Mouse (Mus musculus) 416B (cell line): ENCODE results near the gene Rgs1.
A peak's percentile ranks its signal among the peaks of the same experiment; 100 is the strongest.

Experiments used
- DNase-seq: peaks from one replicate; pipeline ENCODE4 v3.0.0; 2011; ENCODE audit warnings: low read depth

Gene Rgs1

GRCm38 (mm10) chr1:144248923-144249322 is at the start of gene Rgs1:
Rgs1 (minus strand) TSS chr1:144249242.
- peak; percentile 98 for DNase-seq

- peak; percentile 87 for DNase-seq
These were observed 34.3 kb upstream of the Rgs1 start for GRCm38 (mm10) chr1:144283020-144284014.

GRCm38 (mm10) chr1:144280056-144280455 is 31.0 kb upstream of the Rgs1 start:
- DNase-seq: no peak

GRCm38 (mm10) chr1:144272991-144273390 is 23.9 kb upstream of the Rgs1 start:
- DNase-seq: no peak

GRCm38 (mm10) chr1:144269112-144269511 is 20.1 kb upstream of the Rgs1 start:
- DNase-seq: no peak

GRCm38 (mm10) chr1:144267471-144268470 is 18.7 kb upstream of the Rgs1 start:
- peak; percentile 55 for DNase-seq

- DNase-seq: no peak
These were observed 15.0 kb upstream of the Rgs1 start for GRCm38 (mm10) chr1:144264000-144264399.

GRCm38 (mm10) chr1:144262008-144262407 is 13.0 kb upstream of the Rgs1 start:
- peak; percentile 46 for DNase-seq

- no peak for DNase-seq
These were observed 9.7 kb upstream of the Rgs1 start for GRCm38 (mm10) chr1:144258779-144259178.

- DNase-seq: peak; percentile 57
These were observed 7.7 kb upstream of the Rgs1 start for GRCm38 (mm10) chr1:144256556-144257331.

GRCm38 (mm10) chr1:144248206-144248605 is 836 bp downstream of the Rgs1 start:
- DNase-seq: peak; percentile 75

GRCm38 (mm10) chr1:144247382-144247781 is 1.7 kb downstream of the Rgs1 start:
- DNase-seq: peak; percentile 71

- DNase-seq: peak; percentile 91
These were observed 5.5 kb downstream of the Rgs1 start for GRCm38 (mm10) chr1:144243511-144243910.

- peak; percentile 67 for DNase-seq
These were observed 9.8 kb downstream of the Rgs1 start for GRCm38 (mm10) chr1:144239195-144239594.

GRCm38 (mm10) chr1:144215230-144215629 is 33.8 kb downstream of the Rgs1 start:
- DNase-seq: peak; percentile 56

GRCm38 (mm10) chr1:144210912-144211311 is 38.1 kb downstream of the Rgs1 start:
- DNase-seq: no peak

GRCm38 (mm10) chr1:144206281-144207061 is 42.6 kb downstream of the Rgs1 start:
- DNase-seq: peak; percentile 60

- no peak for DNase-seq
These were observed 44.3 kb downstream of the Rgs1 start for GRCm38 (mm10) chr1:144204766-144205165.

- peak; percentile 89 for DNase-seq
These were observed 46.1 kb downstream of the Rgs1 start for GRCm38 (mm10) chr1:144202939-144203338.

- peak; percentile 94 for DNase-seq
These were observed 48.5 kb downstream of the Rgs1 start for GRCm38 (mm10) chr1:144200496-144200895.

- peak; percentile 83 for DNase-seq
These were observed 49.5 kb downstream of the Rgs1 start for GRCm38 (mm10) chr1:144199538-144199937.
